Mouse (Mus musculus): ENCODE measurements around the gene Srsf9. TPM values are rescaled to one million over a fixed set of nuclear protein-coding genes. Genes with fewer than 3 reads are reported as not detected.
"Not testable (repeated sequence)": the region's sequence is repeated elsewhere in the genome, so short reads cannot be mapped to it uniquely, and the experiment has no call there.

Gene Srsf9
- polyA plus RNA-seq, 1 experiment from 2014 or later: 218 TPM

DNA sequence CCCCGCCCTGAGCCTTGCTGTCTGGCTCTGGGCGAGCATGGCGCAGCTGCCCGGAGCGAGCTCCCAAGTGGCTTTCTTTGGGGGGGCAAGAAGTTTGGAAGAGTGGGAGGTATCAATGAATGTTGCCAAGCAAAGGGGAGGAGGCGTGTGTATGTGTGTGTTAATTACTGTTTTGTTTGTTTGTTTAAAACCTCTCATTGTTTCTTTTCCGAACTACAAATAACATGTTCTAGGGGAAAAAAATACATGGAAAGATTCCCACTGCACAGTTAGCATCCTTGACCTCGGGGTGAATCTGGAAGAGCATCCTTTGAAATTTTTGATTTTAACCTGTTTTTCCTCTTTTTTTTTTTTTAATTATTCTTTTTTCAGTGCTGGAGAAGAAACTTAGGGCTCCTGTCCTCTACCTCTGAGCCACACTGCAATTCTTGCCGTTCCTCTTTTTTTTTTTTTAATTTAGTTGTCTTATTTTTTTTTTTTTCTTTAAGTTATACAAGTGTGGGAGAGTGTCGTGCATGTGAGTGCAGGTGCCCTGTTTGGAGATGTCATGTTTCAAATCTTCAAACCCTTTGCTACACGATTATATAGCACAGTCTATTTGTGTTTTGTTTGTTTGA is 47.3 kb downstream of the Srsf9 start:
- Histone ChIP-seq H3K4me1 (ENCODE audit: control insufficient read depth, insufficient read depth, low read length) (no peaks in the 10 kb centered on the region), H3K9ac (replicated peaks; ENCODE audit: low read depth, low read length) (no peak overlapping the region), H3K27ac (ENCODE audit: low read length) (no peak overlapping the region), H3K27me3 (ENCODE audit: control insufficient read depth, insufficient read depth, low read length) (no peaks in the 10 kb centered on the region), H3K36me3 (ENCODE audit: control insufficient read depth, insufficient read depth, low read length) (no peaks in the 10 kb centered on the region), H3K4me2 (replicated peaks; ENCODE audit: low read depth, low read length) (peak overlapping the region; percentile 33), H3K9me3 (ENCODE audit: control insufficient read depth, low read depth, low read length) (no peaks in the 10 kb centered on the region), H3K4me3 (ENCODE audit: low read depth, low read length) (no peak overlapping the region)
- ATAC-seq (ENCODE audit: insufficient number of reproducible peaks, insufficient read depth, low FRiP score, low read depth): no peak
- WGBS: 26% methylated on average over 11 of the region's 11 CpGs

DNA sequence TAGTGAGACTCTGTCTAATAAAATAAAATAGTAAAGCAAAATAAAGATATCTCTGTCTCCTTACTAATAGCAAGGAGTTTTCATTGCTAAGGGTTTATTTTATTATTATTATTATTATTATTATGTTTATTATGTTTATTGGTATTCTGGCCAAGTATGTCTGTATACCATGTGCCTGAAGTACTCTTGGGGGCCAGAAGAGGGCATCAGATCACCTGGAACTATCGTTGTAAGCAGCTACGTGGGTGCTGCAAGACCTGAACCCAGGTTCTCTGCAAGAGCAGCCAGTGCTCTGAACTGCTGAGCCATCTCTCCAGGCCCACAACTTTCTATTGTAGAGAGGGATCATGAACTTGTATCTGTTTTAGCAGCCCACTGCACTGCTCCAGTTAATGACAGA is 48.5 kb downstream of the Srsf9 start:
- 73% methylated on average over 2 of the region's 2 CpGs for WGBS
- no peak overlapping the region for H3K9ac ChIP-seq (replicated peaks; ENCODE audit: low read depth, low read length)

DNA sequence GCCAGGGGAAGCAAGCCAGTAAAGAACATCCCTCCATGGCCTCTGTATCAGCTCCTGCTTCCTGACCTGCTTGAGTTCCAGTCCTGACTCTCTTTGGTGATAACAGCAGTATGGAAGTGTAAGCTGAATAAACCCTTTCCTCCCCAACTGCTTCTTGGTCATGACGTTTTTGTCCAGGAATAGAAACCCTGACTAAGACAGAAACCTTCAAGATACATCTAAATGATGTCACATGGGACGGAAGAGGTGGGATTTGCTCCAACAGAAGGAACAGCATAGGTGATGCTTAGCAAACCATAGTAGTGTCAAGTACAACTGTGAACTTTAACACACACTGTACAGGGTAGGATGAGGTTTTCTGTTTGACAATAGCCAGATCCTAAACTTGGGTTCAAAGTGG is 51.9 kb downstream of the Srsf9 start:
- ATAC-seq (ENCODE audit: insufficient number of reproducible peaks, insufficient read depth, low FRiP score, low read depth); H3K9ac ChIP-seq (replicated peaks; ENCODE audit: low read depth, low read length); H3K4me1 ChIP-seq (ENCODE audit: control insufficient read depth, insufficient read depth, low read length); H3K9me3 ChIP-seq (ENCODE audit: control insufficient read depth, low read depth, low read length); H3K4me2 ChIP-seq (replicated peaks; ENCODE audit: low read depth, low read length); H3K36me3 ChIP-seq (ENCODE audit: control insufficient read depth, insufficient read depth, low read length); H3K4me3 ChIP-seq (ENCODE audit: low read depth, low read length); H3K27me3 ChIP-seq (ENCODE audit: control insufficient read depth, insufficient read depth, low read length); H3K27ac ChIP-seq (ENCODE audit: low read length): not testable (repeated sequence)
- 80% methylated on average over 2 of the region's 2 CpGs for WGBS

More for the DNA sequence above, 48.5 kb downstream of the Srsf9 start:
- Histone ChIP-seq H3K4me3 (ENCODE audit: low read depth, low read length) (no peak overlapping the region), H3K27ac (ENCODE audit: low read length) (no peak overlapping the region), H3K4me1 (ENCODE audit: control insufficient read depth, insufficient read depth, low read length) (no peaks in the 10 kb centered on the region), H3K36me3 (ENCODE audit: control insufficient read depth, insufficient read depth, low read length) (no peaks in the 10 kb centered on the region), H3K27me3 (ENCODE audit: control insufficient read depth, insufficient read depth, low read length) (no peaks in the 10 kb centered on the region), H3K9me3 (ENCODE audit: control insufficient read depth, low read depth, low read length) (no peaks in the 10 kb centered on the region), H3K4me2 (replicated peaks; ENCODE audit: low read depth, low read length) (no peak overlapping the region)
- no peak for ATAC-seq (ENCODE audit: insufficient number of reproducible peaks, insufficient read depth, low FRiP score, low read depth)

Other genes with a start within 250 kb of the Srsf9 start
- gene Gm10401, start 228.9 kb upstream of the Srsf9 start, polyA plus RNA-seq (2014; fragmentation: Nextera tagmentation; extraction: Ambion mirVana): 51.7 and 54.7 TPM in 2 replicates
- 38.5 and 39.9 TPM in 2 replicates for gene Acads, start 207.8 kb upstream of the Srsf9 start, polyA plus RNA-seq (2014; fragmentation: Nextera tagmentation; extraction: Ambion mirVana)
- 26.3 and 27.3 TPM in 2 replicates for gene Unc119b, start 192.2 kb upstream of the Srsf9 start, polyA plus RNA-seq (2014; fragmentation: Nextera tagmentation; extraction: Ambion mirVana)
- gene Mlec, start 169.0 kb upstream of the Srsf9 start, polyA plus RNA-seq (2014; fragmentation: Nextera tagmentation; extraction: Ambion mirVana): 52.6 and 61.3 TPM in 2 replicates
- gene Cabp1, start 132.8 kb upstream of the Srsf9 start, polyA plus RNA-seq (2014; fragmentation: Nextera tagmentation; extraction: Ambion mirVana): 1.00 and 1.5 TPM in 2 replicates
- gene Pop5, start 91.3 kb upstream of the Srsf9 start, polyA plus RNA-seq (2014; fragmentation: Nextera tagmentation; extraction: Ambion mirVana): 93.1 and 97.7 TPM in 2 replicates
- 62.6 and 66.5 TPM in 2 replicates for gene Rnf10, start 54.3 kb upstream of the Srsf9 start, polyA plus RNA-seq (2014; fragmentation: Nextera tagmentation; extraction: Ambion mirVana)
- gene Coq5, start 47.5 kb upstream of the Srsf9 start, polyA plus RNA-seq (2014; fragmentation: Nextera tagmentation; extraction: Ambion mirVana): 40.0 and 45.4 TPM in 2 replicates
- 1,629 and 1,647 TPM in 2 replicates for gene Dynll1, start 26.2 kb upstream of the Srsf9 start, polyA plus RNA-seq (2014; fragmentation: Nextera tagmentation; extraction: Ambion mirVana)
- 36.0 and 37.0 TPM in 2 replicates for gene Gatc, start 14.0 kb downstream of the Srsf9 start, polyA plus RNA-seq (2014; fragmentation: Nextera tagmentation; extraction: Ambion mirVana)
- 61.3 and 63.8 TPM in 2 replicates for gene Triap1, start 14.0 kb downstream of the Srsf9 start, polyA plus RNA-seq (2014; fragmentation: Nextera tagmentation; extraction: Ambion mirVana)
- gene Cox6a1, start 21.8 kb downstream of the Srsf9 start, polyA plus RNA-seq (2014; fragmentation: Nextera tagmentation; extraction: Ambion mirVana): 898 and 932 TPM in 2 replicates
- 15.7 and 17.2 TPM in 2 replicates for gene Msi1, start 102.4 kb downstream of the Srsf9 start, polyA plus RNA-seq (2014; fragmentation: Nextera tagmentation; extraction: Ambion mirVana)
- 16.7 and 20.2 TPM in 2 replicates for gene Pla2g1b, start 139.1 kb downstream of the Srsf9 start, polyA plus RNA-seq (2014; fragmentation: Nextera tagmentation; extraction: Ambion mirVana)
- 20.9 and 23.5 TPM in 2 replicates for gene Sirt4, start 157.5 kb downstream of the Srsf9 start, polyA plus RNA-seq (2014; fragmentation: Nextera tagmentation; extraction: Ambion mirVana)
- 15.9 and 17.7 TPM in 2 replicates for gene Pxn, start 179.5 kb downstream of the Srsf9 start, polyA plus RNA-seq (2014; fragmentation: Nextera tagmentation; extraction: Ambion mirVana)
- gene Rplp0, start 232.3 kb downstream of the Srsf9 start, polyA plus RNA-seq (2014; fragmentation: Nextera tagmentation; extraction: Ambion mirVana): 1,866 and 1,880 TPM in 2 replicates
- gene Gcn1l1, start 238.1 kb downstream of the Srsf9 start, polyA plus RNA-seq (2014; fragmentation: Nextera tagmentation; extraction: Ambion mirVana): 42.3 TPM in 2 replicates